Mouse (Mus musculus) Patski (cell line): ENCODE results near the gene Clca3b. TPM values are rescaled to one million over a fixed set of nuclear protein-coding genes. Genes with fewer than 3 reads are reported as not detected.
A peak's percentile ranks its signal among the peaks of the same experiment; 100 is the strongest.
"Not testable (repeated sequence)": the region's sequence is repeated elsewhere in the genome, so short reads cannot be mapped to it uniquely, and the experiment has no call there.

Source experiments
- ATAC-seq: fragments of 100-300 bp; one replicate; pipeline ENCODE4 v1.8.0; 2021
- CTCF ChIA-PET: fragments of 350-600 bp; sonication (Branson Sonifier 250); formaldehyde crosslinking; loops from one replicate; lab custom pipeline; 2022; ENCODE audit warnings: inconsistent platforms; lab: Charles Lee
- POLR2A ChIA-PET: fragments of 350-600 bp; sonication (Branson Sonifier 250); formaldehyde crosslinking; loops from one replicate; lab custom pipeline; 2022; ENCODE audit warnings: antibody characterized with exemption, inconsistent platforms; lab: Charles Lee
- DNase-seq: peaks from one replicate; pipeline ENCODE4 v3.0.0-alpha.2; 2011; ENCODE audit warnings: low read depth, low spot score
- H3K27me3 ChIP-seq: fragments of 371-371 bp; one replicate; pipeline ENCODE4 v1.5.1; 2021
- CTCF ChIP-seq: fragments of 100-300 bp; IDR thresholded peaks from one replicate; pipeline ENCODE4 v1.5.1; 2021
- in situ Hi-C: fragments of 300-500 bp; cut with MboI; formaldehyde crosslinking; loops from 3 replicates; pipeline ENCODE4 v1.11.1; 2018; ENCODE audit warnings: low pct_unique_long_range_greater_than_20kb, mixed read lengths
- polyA plus RNA-seq: library from polyadenylated mRNA; unstranded; gene quantifications from one replicate; pipeline ENCODE4 v1.2.3, GENCODE M21; 2021

Gene Clca3b
- polyA plus RNA-seq = 1.2 TPM

GRCm38 (mm10) chr3:144849014-144849556, at the start of gene Clca3b:
TSS of gene Clca3b (minus strand) at chr3:144849357.
- in situ Hi-C loops, ATAC-seq, DNase-seq, POLR2A ChIA-PET, H3K27me3 ChIP-seq: not testable (repeated sequence)
- CTCF ChIA-PET = interaction anchor here (1.0 to 3.1 kb wide), 3 partner anchors 22 to 148 kb away, joined by 3 to 12 read pairs (median 3); no protein-coding TSS in a partner anchor

GRCm38 (mm10) chr3:144897042-144897678, 48.0 kb upstream of the Clca3b start:
- in situ Hi-C loops = no loop called here
- POLR2A ChIA-PET = no interaction called here
- no peaks in the 10 kb centered on the region for H3K27me3 ChIP-seq
- CTCF ChIA-PET = no interaction called here
- no peak for TF ChIP-seq CTCF
- DNase-seq = no peak
- no peak for ATAC-seq

GRCm38 (mm10) chr3:144890246-144890758, 41.1 kb upstream of the Clca3b start:
- ChIA-PET CTCF (no interaction called here), POLR2A (no interaction called here)
- DNase-seq = no peak
- H3K27me3 ChIP-seq = no peaks in the 10 kb centered on the region
- in situ Hi-C loops = no loop called here
- no peak for TF ChIP-seq CTCF
- no peak for ATAC-seq

DNA sequence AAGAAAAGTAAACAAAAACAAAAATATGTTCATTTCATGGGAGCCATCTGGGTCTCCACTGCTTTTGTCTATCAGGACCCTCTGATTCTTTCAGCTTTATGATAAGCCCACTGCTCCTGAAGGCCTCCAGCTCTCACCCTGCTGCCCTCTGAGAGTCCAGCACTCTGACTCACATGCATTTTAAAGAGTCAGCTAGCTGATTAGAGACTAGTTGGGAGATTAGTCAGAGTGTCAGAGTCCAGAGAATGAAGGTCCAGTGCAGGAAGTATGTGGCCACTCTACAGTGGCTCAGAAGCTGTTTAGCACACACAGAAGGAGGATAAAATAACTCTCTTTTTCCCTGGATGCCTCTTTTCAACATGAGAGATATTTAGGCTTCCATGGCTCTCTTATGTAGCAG, 37.8 kb upstream of the Clca3b start:
- DNase-seq = peak; percentile 24
- TF ChIP-seq CTCF = no peak
- H3K27me3 ChIP-seq = no peaks in the 10 kb centered on the region
- CTCF ChIA-PET = no interaction called here
- in situ Hi-C loops = no loop called here
- peak; percentile 98 for ATAC-seq
- POLR2A ChIA-PET = no interaction called here

DNA sequence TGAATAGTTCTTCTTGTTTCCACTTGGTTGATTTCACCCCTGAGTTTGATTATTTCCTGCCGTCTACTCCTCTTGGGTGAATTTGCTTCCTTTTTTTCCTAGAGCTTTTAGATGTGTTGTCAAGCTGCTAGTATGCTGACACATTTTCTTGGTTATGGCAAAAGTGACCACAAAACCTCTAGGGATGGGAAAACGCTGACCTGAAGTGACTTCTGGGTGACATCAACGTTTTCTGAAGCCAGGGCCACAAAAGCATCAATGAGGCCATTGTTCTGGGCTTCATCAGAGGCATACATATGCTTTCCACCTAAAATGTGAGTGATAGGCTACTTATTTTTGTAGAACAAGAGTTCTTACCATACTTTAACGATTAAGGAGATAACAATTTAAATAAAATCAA, 22.9 kb upstream of the Clca3b start:
- POLR2A ChIA-PET, in situ Hi-C loops, CTCF ChIA-PET, ATAC-seq, H3K27me3 ChIP-seq: not testable (repeated sequence)
- peak; percentile 22 for DNase-seq

- DNase-seq (no peak), ATAC-seq (no peak)
- CTCF ChIA-PET = interaction anchor here (0.6 to 3.1 kb wide), 5 partner anchors 8 to 24 kb away, joined by 3 to 12 read pairs (median 3); no protein-coding TSS in a partner anchor
- POLR2A ChIA-PET = no interaction called here
- TF ChIP-seq CTCF = no peak
- H3K27me3 ChIP-seq = no peaks in the 10 kb centered on the region
- in situ Hi-C loops = no loop called here
Measured at GRCm38 (mm10) chr3:144849584-144849983, 427 bp upstream of the Clca3b start.

DNA sequence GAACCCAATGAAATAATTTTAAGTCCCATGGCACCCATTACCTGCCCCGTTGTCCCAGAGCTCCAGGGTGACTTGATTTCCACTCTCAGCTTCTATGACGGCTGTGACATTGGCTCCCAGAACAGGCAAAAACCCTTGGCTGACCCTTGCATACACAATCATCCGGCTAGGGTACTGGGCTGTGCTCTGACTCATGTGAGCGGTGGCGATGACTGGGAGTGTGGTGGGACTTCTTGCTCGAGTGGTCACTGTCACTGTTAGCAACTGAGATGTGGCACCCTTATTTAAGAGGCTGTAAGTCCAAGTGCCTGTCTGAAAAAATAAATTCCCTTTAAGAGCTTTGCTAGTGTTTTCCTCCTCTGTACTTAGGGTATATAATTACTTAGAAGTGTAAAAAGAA, 21.9 kb downstream of the Clca3b start:
- POLR2A ChIA-PET = interaction anchor here (0.8 kb wide), 1 partner anchor 382 kb away, joined by 3 read pairs; no protein-coding TSS in a partner anchor
- ATAC-seq (peak; percentile 90), DNase-seq (peak; percentile 30)
- H3K27me3 ChIP-seq = no peaks in the 10 kb centered on the region
- in situ Hi-C loops = loop anchor here (10.0 kb wide), 2 partner anchors 178 to 298 kb away; no protein-coding TSS in a partner anchor
- TF ChIP-seq CTCF = no peak
- CTCF ChIA-PET = interaction anchor here (1.1 to 1.3 kb wide), 5 partner anchors 9 to 200 kb away, joined by 3 to 6 read pairs (median 4); partner anchors contain the start of gene Clca3b

DNA sequence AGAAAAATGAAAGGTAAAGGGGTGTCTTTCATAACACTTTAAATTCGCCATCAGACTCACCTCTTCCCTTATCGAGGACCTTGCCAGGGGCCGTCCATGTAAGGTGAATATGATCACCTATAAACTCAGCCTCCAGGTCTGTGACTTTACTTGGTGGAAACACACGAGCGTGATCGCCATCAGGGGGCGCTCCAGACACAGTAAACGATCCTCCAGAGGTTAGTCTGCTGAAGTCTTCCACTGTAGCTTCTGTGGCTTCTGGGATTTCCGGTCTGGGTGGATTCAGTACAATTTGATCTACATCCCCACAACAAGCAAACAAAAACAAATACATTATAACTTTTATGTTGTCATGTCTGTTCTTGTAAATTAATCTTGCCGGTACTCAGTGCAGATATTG, 24.0 kb downstream of the Clca3b start:
- no peaks in the 10 kb centered on the region for H3K27me3 ChIP-seq
- in situ Hi-C loops = loop anchor here (10.0 kb wide), 2 partner anchors 180 to 300 kb away; no protein-coding TSS in a partner anchor
- ChIA-PET POLR2A (interaction anchor here (1.2 to 2.2 kb wide), 2 partner anchors 180 to 299 kb away, joined by 3 to 8 read pairs; no protein-coding TSS in a partner anchor), CTCF (interaction anchor here (0.8 to 3.4 kb wide), 31 partner anchors 9 to 308 kb away, joined by 3 to 67 read pairs (median 5); partner anchors contain the start of genes Clca2, Clca3b and Clca4a)
- ATAC-seq = peak; percentile 72
- DNase-seq = peak; percentile 27
- TF ChIP-seq CTCF = peak; percentile 96

GRCm38 (mm10) chr3:144823331-144823730, 25.8 kb downstream of the Clca3b start:
- no peak for ATAC-seq
- no peaks in the 10 kb centered on the region for H3K27me3 ChIP-seq
- in situ Hi-C loops = loop anchor here (10.0 kb wide), 2 partner anchors 181 to 301 kb away; no protein-coding TSS in a partner anchor
- ChIA-PET CTCF (interaction anchor here (0.5 to 3.4 kb wide), 2 partner anchors 182 to 205 kb away, joined by 3 to 67 read pairs; no protein-coding TSS in a partner anchor), POLR2A (no interaction called here)
- DNase-seq = no peak
- no peak for TF ChIP-seq CTCF

GRCm38 (mm10) chr3:144820632-144821031, 28.5 kb downstream of the Clca3b start:
- DNase-seq = no peak
- no peak for TF ChIP-seq CTCF
- ChIA-PET POLR2A (no interaction called here), CTCF (interaction anchor here (1.3 to 1.6 kb wide), 4 partner anchors 18 to 306 kb away, joined by 3 to 6 read pairs (median 4); no protein-coding TSS in a partner anchor)
- no peaks in the 10 kb centered on the region for H3K27me3 ChIP-seq
- in situ Hi-C loops = loop anchor here (10.0 kb wide), 2 partner anchors 184 to 304 kb away; no protein-coding TSS in a partner anchor
- ATAC-seq = no peak

DNA sequence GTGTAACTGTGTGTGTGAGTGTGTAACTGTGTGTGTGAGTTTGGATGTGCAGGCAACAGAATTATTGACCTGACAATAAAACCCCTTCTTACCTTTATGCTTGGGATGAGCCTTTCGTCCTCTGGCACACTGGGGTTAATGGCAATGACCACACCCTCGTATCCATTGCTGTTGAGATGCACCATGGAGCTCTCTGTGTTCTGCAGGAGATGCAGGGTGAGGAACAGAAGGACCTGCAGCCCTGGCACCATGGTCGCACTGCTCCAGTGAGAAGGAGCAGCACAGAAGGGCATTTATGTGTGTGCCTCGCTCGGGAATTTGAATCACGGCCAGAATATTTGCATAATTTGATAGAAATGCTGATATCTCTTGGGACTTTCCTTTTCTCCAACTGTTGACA, 29.9 kb downstream of the Clca3b start, which contains the start of gene Clca3a2:
Gene Clca3a2 (minus strand): TSS at position 276 of the 400 bp plus-strand sequence.
- POLR2A ChIA-PET, H3K27me3 ChIP-seq, CTCF ChIA-PET, ATAC-seq, DNase-seq, in situ Hi-C loops: not testable (repeated sequence)

GRCm38 (mm10) chr3:144813336-144813735, 35.8 kb downstream of the Clca3b start:
- DNase-seq, POLR2A ChIA-PET, H3K27me3 ChIP-seq, ATAC-seq, in situ Hi-C loops, CTCF ChIA-PET: not testable (repeated sequence)
